ENCODE assay signal across 18 mouse cellular contexts in genomic region chr11:60958948-60959347, GRCm38 (mm10). TPM values are rescaled to one million over a fixed set of nuclear protein-coding genes. Genes with fewer than 3 reads are reported as not detected.
A peak's percentile ranks its signal among the peaks of the same experiment; 100 is the strongest.
DNase-seq lines count a peak whose midpoint lies in the region; ATAC-seq and TF ChIP-seq lines count a peak whose summit lies in the region.
"Had no signal": no experiment of that assay in that cellular context is flagged by ENCODE, and none has a peak within 500 bp of the region (broad histone marks: within the 10 kb centered on the region; RNA-seq: fewer than 3 reads in every experiment).

No protein-coding gene starts in this region.

- peak; percentile 72 for DNase-seq in heart, adult 11 months
- no peak for DNase-seq in heart, adult 2 months
- peak; percentile 51 for DNase-seq in midbrain, embryonic 11.5 days (ENCODE audit: low spot score, missing footprints)
- DNase-seq: adrenal gland, adult 2 months; adrenal gland, adult 8-10 months; adrenal gland, postnatal 10 days; adrenal gland, postnatal 14 days; adrenal gland, postnatal 25 days; adrenal gland, postnatal 36 days; B cell, adult 2 months; cerebellum, adult 11 months; cerebellum, adult 11-12 months; cerebellum, adult 18-20 months had no signal

- H3K9me3 ChIP-seq in midbrain, embryonic 11.5 days (ENCODE audit: control insufficient read depth, low read length), result no peaks in the 10 kb centered on the region
- no peaks in the 10 kb centered on the region for H3K9me3 ChIP-seq in midbrain, embryonic 13.5 days

- no peak for TF ChIP-seq EP300 in heart, adult 2 months (IDR thresholded peaks at IDR 0.05; ENCODE audit: insufficient read depth, low read depth, low read length)

- peaks cover 3% of the 10 kb centered on the region for H3K4me1 ChIP-seq in heart, adult 2 months (ENCODE audit: control insufficient read depth, insufficient read depth, low read length)
- H3K4me1 ChIP-seq in midbrain, embryonic 11.5 days (ENCODE audit: control insufficient read depth, insufficient read depth, low read length), result no peaks in the 10 kb centered on the region
- peaks cover 6% of the 10 kb centered on the region for H3K4me1 ChIP-seq in midbrain, embryonic 13.5 days (replicated peaks)

- no peak overlapping the region for H3K9ac ChIP-seq in heart, adult 2 months (ENCODE audit: low read depth, low read length)
- no peak overlapping the region for H3K9ac ChIP-seq in midbrain, embryonic 11.5 days (ENCODE audit: low read length)
- no peak overlapping the region for H3K9ac ChIP-seq in midbrain, embryonic 13.5 days (replicated peaks)

- H3K36me3 ChIP-seq in heart, adult 2 months (ENCODE audit: control insufficient read depth, insufficient read depth, low read length), result no peaks in the 10 kb centered on the region
- H3K36me3 ChIP-seq in midbrain, embryonic 11.5 days (ENCODE audit: control insufficient read depth, insufficient read depth, low read length), result no peaks in the 10 kb centered on the region
- H3K36me3 ChIP-seq in midbrain, embryonic 13.5 days, result no peaks in the 10 kb centered on the region

- H3K4me2 ChIP-seq in midbrain, embryonic 11.5 days, result no peak overlapping the region
- no peak overlapping the region for H3K4me2 ChIP-seq in midbrain, embryonic 13.5 days (replicated peaks)

- intact Hi-C loops in heart, adult 2 months (cut with DNase I), result no loop called here

- WGBS in heart, adult 2 months, result 89% methylated on average over 4 of the region's 4 CpGs
- 87% methylated on average over 4 of the region's 4 CpGs for WGBS in midbrain, embryonic 11.5 days
- WGBS in midbrain, embryonic 13.5 days, result 95% methylated on average over 4 of the region's 4 CpGs

- no peak for TF ChIP-seq POLR2A in heart, adult 2 months (IDR thresholded peaks at IDR 0.05; ENCODE audit: insufficient read depth, low read depth, low read length)

- no peak for TF ChIP-seq CTCF in heart, adult 2 months (IDR thresholded peaks at IDR 0.05)

- ATAC-seq in midbrain, embryonic 11.5 days (ENCODE audit: low FRiP score), result no peak
- no peak for ATAC-seq in midbrain, embryonic 13.5 days
- ATAC-seq: activated CD4-positive, CD25-positive, alpha-beta regulatory T cell, adult 4 months; CD4-positive, CD25-positive, alpha-beta regulatory T cell, adult 4 months; Patski had no signal

- H3K4me3 ChIP-seq in heart, adult 2 months, result no peak overlapping the region
- no peak overlapping the region for H3K4me3 ChIP-seq in midbrain, embryonic 11.5 days (ENCODE audit: low read depth, low read length)
- no peak overlapping the region for H3K4me3 ChIP-seq in midbrain, embryonic 13.5 days (replicated peaks)

- H3K27me3 ChIP-seq in heart, adult 2 months (ENCODE audit: control insufficient read depth, insufficient read depth, low read length), result no peaks in the 10 kb centered on the region
- H3K27me3 ChIP-seq in midbrain, embryonic 11.5 days (ENCODE audit: control insufficient read depth, insufficient read depth, low read length), result no peaks in the 10 kb centered on the region
- no peaks in the 10 kb centered on the region; the same call in 1 of the 2 replicates for H3K27me3 ChIP-seq in midbrain, embryonic 13.5 days
- H3K27me3 ChIP-seq: CH12.LX, Patski had no signal

- no peak overlapping the region for H3K27ac ChIP-seq in heart, adult 2 months
- no peak overlapping the region for H3K27ac ChIP-seq in midbrain, embryonic 11.5 days (ENCODE audit: low read depth, low read length)
- H3K27ac ChIP-seq in midbrain, embryonic 13.5 days, result no peak overlapping the region

- H3K79me2 ChIP-seq in heart, adult 2 months (replicated peaks; ENCODE audit: control insufficient read depth, insufficient read depth, low read length), result no peaks in the 10 kb centered on the region

RNA-seq across cellular contexts. Expression of gene Map2k3, which starts 27.1 kb away (rescaled TPM):
- 10 to 100 TPM; 71.1 to 79.3 TPM for total RNA-seq in heart, adult 2 months (2021)
- 56.5 and 56.7 TPM in 2 replicates for polyA plus RNA-seq in heart, adult 2 months (2012; rRNA removed)
- 34.2 and 37.4 TPM in 2 replicates for polyA plus RNA-seq in midbrain, embryonic 11.5 days (2014; fragmentation: Nextera tagmentation; extraction: Ambion mirVana)
- polyA plus RNA-seq in midbrain, embryonic 13.5 days (2015; fragmentation: Nextera tagmentation; extraction: Ambion mirVana), result 28.2 and 29.8 TPM in 2 replicates

RNA-seq across cellular contexts. Expression of gene Natd1, which starts 44.4 kb away (rescaled TPM):
- 10 to 100 TPM; 11.4 to 13.4 TPM for total RNA-seq in heart, adult 2 months (2021)
- polyA plus RNA-seq in heart, adult 2 months (2012; rRNA removed), result 15.6 and 20.0 TPM in 2 replicates
- polyA plus RNA-seq in midbrain, embryonic 11.5 days (2014; fragmentation: Nextera tagmentation; extraction: Ambion mirVana), result 18.3 and 24.3 TPM in 2 replicates
- 30.0 and 31.8 TPM in 2 replicates for polyA plus RNA-seq in midbrain, embryonic 13.5 days (2015; fragmentation: Nextera tagmentation; extraction: Ambion mirVana)

Comparison
In these comparisons a context has a peak if more than half of its experiments do, and no peak if none do; other contexts are left out.
1. DNase-seq: peak in heart, adult 11 months (single experiment) and midbrain, embryonic 11.5 days (single experiment); none in heart, adult 2 months (0 of 2).